Mouse (Mus musculus) CD4-positive naive resting alpha-beta T cell, adult 57 days (primary cell): ENCODE results near the gene Ccr4. TPM values are rescaled to one million over a fixed set of nuclear protein-coding genes. Genes with fewer than 3 reads are reported as not detected.

Experiments used
- total RNA-seq: library from RNA; stranded (reverse); gene quantifications from one replicate; pipeline ENCODE4 v1.2.4, GENCODE M21; 2023

The Ccr4 gene
- 0.53 TPM for total RNA-seq

GRCm38 (mm10) chr9:114504816-114505215 is at the start of gene Ccr4:
Ccr4 (minus strand) TSS chr9:114504916.

DNA sequence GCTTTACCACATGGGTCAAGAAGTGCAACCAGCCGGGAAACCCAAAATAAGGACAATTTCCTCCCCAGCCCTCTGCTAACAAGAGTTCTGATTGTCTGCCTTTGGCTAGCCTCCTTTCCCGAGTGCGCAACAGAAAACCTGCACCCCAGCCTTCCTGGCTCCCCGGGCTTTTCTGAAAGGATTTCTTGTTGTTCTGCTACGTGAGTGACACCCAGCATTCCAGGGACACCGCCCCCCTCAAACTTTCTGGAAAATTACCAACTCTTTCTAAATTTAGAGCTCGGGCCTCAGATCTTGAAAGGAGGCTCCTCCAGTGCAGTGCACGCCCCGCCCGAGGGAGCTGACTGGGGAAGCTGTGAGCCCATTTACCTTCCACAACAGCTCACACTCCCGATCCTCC is 10.6 kb upstream of the Ccr4 start, which contains the start of gene C130032M10Rik:
C130032M10Rik (plus strand) TSS at position 334 of the 400 bp plus-strand sequence.

Other genes with a start within 250 kb of the Ccr4 start
- gene Bcl2a1c, start 174.8 kb downstream of the Ccr4 start, total RNA-seq: not detected
- 7.3 TPM for gene Crtap, start 114.2 kb downstream of the Ccr4 start, total RNA-seq
- gene Glb1, start 103.8 kb downstream of the Ccr4 start, total RNA-seq: 22.8 TPM
- gene Tmppe, start 103.8 kb downstream of the Ccr4 start, total RNA-seq: 14.2 TPM
- not detected for gene C130032M10Rik, start 10.8 kb upstream of the Ccr4 start, total RNA-seq
- not detected for gene Trim71, start 59.5 kb upstream of the Ccr4 start, total RNA-seq
- 67.6 TPM for gene Cnot10, start 135.3 kb upstream of the Ccr4 start, total RNA-seq
- 46.6 TPM for gene Dync1li1, start 183.9 kb upstream of the Ccr4 start, total RNA-seq
- 105 TPM for gene Cmtm6, start 226.2 kb upstream of the Ccr4 start, total RNA-seq